Mouse (Mus musculus): ENCODE measurements around the gene B4galt2.

The B4galt2 gene

DNA sequence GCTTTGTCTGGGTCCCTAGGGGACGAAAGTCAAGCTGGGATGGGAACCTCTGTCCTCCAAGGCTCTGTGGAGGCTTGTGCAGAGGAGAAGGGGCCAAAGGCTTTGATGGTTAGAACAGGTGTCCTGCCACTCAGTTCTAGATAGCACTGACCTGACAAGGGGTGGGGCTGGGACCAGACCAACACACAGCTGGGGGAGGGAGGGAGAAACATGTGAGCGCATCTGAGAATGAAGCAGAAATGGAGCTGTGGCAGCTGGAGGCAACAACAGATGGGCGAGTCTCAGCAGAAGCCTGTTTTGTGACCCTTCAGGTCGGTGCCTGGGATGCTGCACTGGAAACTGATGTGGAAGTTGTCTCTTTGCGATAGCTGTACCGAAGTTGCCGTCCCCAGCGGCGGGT is 14.0 kb downstream of the B4galt2 start:
- no peak for DNase-seq (ENCODE audit: low spot score)

DNA sequence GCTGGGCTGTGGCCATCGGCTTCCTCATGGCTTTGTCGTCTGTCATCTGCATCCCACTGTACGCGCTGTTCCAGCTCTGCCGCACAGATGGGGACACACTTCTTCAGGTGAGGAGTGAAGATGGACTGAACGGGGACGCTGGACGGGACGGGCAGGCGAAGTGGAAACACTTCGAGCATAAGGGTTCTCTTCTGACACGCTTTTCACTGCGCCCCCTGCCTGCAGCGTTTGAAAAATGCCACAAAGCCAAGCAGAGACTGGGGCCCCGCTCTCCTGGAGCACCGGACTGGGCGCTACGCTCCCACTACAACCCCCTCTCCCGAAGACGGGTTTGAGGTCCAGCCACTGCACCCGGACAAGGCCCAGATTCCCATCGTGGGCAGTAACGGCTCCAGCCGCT is 15.5 kb downstream of the B4galt2 start:
- DNase-seq (ENCODE audit: low spot score), result peak; percentile 81

DNA sequence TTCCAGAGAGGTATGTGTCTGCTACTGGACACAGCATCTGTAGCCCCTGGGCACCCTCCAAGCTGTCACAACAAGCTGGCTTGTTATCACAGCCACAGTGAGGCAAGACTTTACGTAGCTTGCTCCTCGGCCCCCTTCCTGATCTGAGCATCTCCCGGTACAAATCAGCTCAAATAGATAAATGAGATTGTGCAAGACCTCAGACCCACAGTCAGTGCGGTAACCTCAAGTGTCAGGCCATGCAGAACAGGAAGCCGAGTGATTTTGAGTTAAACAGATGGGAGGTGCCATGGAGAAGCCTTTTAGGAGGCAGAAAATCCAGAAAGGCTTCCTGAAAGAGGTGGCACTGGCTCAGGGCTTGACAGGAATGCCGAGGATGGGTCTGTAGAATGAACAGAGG is 16.3 kb downstream of the B4galt2 start:
- no peak for DNase-seq (ENCODE audit: low spot score)

DNA sequence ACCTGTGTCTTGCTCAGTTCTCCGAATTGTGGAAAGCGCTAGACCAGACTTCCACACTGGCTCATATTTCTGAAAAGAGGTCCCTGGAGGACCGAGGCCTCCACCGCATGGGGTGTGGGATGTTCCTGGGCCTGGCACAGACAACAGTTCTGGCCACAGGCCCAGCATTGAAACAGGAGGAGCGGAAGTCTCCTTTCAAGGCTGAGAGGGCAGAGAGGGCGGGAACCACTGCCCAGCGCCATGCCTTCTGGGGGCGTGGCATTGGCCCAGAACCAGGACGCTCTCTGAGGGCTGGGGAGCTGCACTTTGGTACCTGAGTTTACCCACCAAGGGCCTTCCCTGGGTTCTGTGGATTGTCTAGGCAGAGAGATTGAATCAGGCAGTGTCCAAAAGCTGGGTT is 17.2 kb downstream of the B4galt2 start:
- DNase-seq (ENCODE audit: low spot score), result no peak

DNA sequence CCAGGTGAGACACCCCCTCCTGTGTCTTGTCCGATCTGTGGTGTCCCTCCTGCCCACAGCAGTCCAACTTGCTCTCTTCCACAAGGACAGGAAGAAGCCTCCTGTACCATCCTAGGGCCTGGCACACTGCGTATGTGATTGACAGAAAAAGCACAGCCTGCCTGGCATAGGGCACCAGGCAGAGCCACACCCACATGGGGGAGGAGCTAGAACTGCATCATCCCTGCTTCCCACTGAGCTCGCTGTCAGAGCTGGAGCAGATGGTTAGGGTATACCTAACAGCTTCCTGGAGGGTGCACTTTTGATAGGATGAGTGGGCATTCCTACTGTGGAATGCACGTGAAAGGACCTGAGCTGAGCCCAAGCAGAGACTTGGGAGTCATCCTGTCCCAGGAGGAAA is 20.5 kb downstream of the B4galt2 start:
- DNase-seq (ENCODE audit: low spot score), result peak; percentile 59

DNA sequence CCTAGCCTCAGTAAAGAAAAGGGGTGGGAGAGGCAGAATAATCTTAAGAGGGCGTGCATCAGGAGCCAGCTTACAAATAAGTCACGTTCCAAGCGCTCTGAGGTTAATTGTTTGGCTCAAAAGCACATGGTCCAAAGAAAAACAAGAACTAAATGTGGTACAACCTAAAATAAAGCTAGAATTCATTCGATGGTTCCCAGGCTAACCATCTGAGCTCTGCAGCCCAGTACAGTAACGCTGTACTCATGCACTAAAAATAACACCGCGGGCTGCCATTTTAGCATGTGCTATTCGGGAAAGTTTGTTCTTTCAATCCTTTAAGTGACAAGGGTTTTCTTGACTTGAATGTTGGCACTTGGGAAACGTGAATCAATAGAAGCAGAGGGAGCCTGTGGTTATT is 22.7 kb downstream of the B4galt2 start:
- no peak for DNase-seq (ENCODE audit: low spot score)

DNA sequence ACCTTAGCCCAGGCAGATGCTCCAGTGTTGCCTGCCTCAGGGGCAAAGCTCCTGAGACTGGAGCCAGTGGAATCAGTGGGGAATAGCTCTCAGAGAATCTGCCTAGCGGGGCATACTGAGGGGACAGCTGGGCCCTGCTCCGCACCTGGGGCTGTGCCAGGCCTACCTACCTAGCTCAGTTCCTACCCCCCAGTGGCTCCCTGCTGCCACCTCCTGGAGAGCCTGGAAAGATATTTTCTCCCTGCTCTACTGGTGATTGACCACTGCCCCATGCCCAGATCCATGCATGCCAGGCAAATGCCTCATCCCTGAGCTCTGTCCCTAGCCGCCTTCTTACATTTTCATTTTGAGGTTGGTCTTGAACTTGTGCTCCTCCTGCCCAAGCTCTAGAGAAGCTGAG is 24.5 kb downstream of the B4galt2 start:
- peak; percentile 67 for DNase-seq (ENCODE audit: low spot score)

DNA sequence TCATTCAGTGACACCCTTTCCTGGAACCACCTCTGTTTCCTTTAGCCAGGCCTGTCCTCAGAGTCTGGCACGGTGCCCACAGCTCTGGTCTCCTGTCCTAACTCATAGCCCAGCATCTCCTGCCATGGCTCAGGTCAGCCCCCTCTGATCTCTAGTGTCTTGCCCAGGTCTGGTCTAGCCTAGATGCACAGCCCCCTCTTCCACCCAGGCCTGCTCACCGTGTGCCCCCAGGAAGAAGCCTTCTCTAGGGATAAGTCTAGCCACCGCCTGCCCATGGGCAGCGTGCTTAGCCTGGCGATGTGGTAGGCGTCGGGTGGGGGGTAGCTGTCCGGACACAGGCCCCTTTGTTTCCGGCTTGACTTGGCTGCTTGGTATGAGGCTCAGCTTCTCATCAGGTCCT is 28.1 kb downstream of the B4galt2 start:
- no peak for DNase-seq (ENCODE audit: low spot score)

DNA sequence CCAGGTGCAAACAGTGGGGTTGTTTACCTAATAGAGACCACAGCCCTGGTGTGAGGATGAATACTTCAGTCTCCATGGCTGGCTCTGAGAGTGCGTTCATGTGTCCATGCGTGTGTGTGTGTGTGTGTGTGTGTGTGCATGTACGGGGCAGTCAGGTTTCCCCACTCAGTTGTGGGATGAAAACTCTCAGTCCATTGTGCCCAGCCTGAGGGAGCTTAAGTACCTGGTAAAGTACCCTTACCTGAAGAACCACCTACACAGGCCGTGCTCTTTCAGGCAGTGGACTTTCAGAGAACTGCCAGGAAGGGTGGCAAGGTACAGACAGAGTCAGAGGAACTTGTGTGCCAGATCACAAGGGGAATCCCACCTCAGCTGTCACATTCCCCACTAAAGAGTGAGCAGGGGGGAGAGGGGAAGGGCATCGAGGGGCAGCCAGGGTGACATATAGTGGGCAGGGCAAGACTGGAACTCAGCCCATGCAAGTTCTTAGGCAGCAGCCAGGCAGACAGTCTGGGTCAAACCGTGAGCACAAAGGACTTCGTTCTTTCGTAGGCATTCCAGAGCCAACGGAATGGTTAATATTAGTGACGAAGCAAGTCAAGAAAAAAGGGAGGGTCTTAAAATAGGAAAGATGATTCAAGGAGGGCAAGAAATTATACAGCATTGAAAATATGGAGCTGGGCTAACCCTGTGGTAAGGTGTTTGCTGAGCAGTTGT is 31.0 kb downstream of the B4galt2 start:
- DNase-seq (ENCODE audit: low spot score), result no peak

DNA sequence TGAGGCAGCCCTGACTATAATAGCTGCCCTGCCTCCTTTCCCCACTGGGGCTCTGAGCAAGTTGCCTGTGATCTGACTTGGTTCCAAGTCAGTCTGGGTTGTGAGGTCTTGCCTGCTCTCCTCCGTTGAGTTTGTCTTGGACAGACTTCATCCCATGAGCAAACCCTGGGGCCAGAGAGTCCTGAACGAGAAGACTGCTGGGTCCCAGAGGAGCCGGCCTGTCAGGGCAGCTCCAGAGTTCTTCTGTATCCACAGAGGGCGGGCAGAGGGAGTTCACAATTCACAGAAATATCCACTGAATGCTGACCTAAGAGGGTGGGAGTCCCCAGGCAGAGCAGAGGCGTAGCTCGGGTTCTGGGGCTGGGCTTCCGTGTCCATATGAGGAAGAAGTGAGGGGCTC is 32.4 kb downstream of the B4galt2 start:
- no peak for DNase-seq (ENCODE audit: low spot score)

DNA sequence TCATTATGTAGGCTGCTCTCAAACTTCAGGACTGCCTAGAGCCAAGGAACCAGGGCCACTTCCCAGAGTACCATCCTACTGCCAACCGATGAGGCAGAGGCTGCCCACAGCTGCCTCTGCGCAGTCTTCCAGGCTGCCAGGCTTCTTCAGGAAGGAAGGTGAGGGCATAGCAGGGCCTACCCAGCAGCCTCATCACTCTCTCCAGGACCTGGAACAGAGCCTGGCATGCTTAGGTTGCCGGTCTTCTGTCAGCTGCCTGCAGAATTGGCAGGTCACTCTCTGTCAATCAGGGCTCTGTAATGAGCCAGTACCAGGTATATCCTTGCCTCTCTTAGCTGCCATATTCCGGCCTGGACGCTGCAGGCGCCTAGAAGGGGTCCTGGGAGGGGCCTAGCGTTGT is 33.1 kb downstream of the B4galt2 start:
- DNase-seq (ENCODE audit: low spot score), result no peak

DNA sequence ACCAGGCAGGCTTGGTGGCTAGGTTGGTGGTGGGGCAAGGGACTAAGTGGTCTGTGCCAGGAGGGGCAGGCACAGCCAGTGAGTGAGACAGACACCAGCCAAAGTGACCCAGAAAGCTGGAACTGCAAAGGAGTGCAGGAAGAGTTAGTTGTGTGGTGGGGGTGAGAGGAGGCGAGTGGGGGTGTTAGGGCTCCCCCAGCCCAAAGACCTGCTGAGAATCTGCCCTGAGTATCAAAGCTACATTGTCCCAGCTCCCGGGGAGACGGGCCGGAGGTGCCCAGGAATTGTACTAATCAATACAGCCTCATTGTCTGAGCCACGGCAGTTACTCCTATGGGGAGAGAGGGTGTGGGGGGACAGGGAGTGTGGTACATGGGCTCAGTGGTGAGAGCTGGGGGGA is 33.8 kb downstream of the B4galt2 start:
- no peak for DNase-seq (ENCODE audit: low spot score)

DNA sequence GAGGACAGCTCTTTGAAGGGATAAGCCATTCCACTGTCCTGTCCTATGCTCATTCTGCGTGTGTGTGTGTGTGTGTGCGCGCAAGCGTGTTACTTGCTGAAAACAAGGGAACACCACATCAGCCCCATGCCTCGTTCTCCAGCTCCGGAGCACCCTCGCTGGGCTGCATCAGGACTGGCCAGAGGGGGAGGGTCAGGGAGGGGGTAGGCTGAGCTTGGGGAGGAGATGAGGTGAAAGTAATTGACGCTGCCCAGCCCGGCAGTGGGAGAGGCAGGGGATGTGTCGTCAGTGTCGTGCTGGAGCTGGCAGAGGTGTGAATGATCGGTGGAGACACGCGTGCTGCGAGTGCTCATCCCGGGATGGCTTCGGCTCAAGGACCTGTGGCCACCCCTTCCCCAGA is 34.2 kb downstream of the B4galt2 start:
- peak; percentile 46 for DNase-seq (ENCODE audit: low spot score)

DNA sequence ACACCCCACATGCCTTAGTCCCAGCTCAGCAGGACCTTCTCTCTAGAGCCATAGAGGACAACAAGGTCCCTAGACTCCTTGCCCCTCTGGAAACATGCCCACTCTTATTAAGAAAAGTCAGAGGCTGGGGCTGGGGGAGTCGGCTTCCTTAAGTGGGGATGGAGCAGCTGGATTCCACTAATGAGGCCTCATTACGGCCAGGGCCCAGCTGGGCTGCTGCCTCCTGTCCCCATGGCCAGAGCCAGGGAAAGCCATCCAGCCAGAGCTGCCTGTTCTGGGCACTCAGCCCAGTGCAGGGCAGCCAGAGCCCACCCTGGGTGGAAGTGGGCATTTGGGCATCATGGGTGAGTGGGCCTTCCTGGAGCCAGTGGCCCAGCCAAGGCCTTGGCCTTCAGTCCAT is 36.3 kb downstream of the B4galt2 start:
- peak; percentile 79 for DNase-seq (ENCODE audit: low spot score)

DNA sequence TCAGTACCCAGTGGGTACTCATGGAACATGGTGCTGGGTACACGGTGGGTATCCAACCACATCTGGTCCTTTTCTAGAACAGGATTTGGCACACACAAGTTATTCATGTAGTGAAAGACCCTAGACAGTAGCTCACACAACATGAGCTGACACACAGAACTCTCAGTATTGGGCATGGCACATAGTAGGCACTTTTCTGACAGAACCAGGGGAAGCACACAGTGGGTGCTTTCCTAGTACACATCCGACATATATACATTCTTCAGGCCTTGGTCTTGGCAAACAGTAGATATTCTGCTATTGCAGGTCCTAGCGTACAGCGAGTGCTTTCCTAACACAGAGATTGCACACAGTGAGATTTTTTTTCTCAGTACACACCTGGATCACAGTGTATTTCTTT is 37.0 kb downstream of the B4galt2 start:
- no peak for DNase-seq (ENCODE audit: low spot score)

DNA sequence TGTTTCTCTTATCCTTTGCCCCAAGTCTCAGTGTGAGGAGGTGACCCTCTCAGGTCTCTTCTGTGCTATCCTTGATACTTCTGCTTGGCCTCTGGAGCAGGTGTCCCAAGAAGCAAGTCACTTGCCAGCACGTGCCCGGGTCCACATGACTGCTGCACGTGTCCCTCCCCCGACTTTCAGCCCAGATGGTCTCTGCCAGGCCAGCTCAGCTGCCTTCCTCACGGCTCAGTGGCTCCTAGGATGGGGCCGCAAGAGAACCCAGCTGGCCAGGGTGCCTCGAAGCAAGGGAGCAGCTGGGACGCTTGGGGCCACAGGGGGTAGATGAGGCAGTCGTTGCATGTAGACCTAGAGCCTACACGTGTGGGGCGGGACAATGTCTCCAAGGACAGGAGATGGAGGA is 38.0 kb downstream of the B4galt2 start:
- DNase-seq (ENCODE audit: low spot score), result peak; percentile 38

DNA sequence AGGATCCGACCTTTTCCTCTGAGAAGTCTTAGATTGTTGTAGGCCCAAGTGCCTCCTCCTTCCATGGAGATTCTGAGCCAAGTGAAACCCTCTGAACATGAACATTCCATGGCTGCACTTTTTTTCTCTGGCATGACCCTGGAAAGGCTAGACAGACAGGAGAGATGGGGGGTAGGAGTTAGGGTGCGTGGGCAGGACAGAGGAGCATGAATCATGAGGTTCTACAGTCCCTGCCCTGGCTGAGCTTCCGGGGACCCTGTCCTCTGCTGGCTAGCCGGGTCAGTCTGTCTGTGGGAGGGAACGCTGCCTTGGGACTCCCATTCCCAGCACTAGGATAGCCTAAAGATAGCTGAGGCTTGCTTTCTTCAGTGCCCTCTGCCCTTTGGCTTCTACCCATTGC is 38.8 kb downstream of the B4galt2 start:
- DNase-seq (ENCODE audit: low spot score), result no peak

DNA sequence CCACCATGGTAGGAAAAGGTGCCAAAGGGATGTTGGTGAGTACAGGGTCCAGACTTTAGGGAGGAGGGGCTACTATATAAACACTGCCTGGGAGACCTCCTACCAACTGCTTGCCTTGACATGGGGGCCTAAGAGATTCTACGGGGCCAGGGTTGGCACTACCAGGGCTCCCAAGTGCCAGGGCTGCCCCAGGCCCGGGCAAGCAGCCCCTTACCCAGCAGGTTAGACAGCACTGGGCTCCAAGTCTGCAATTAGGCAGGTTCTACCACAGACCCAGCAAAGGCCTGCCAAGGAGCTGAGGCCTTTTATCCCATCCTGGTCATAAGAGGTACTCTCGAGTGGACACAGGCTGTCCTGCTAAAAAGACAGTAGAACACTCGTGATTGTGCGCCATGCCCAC is 40.2 kb downstream of the B4galt2 start:
- DNase-seq (ENCODE audit: low spot score), result no peak

DNA sequence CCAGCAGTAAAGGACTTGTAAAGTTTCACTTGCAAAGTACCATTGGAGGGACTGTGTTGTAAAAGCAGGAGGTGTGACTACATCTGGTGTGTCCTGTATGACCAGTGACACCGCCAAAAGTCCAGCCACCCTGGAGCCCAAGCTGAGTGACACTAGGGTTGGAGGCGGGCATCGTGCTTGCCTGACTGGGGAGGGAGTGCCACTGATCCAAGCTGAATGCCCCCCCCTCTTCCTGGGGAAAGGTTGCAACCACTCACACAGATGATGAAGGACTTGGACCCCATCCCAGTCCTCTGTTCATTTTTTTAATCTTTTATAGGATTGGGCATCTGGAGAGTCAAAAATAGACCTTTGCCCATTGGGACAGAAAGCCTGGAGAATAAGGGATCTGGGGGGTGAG is 41.7 kb downstream of the B4galt2 start:
- no peak for DNase-seq (ENCODE audit: low spot score)

DNA sequence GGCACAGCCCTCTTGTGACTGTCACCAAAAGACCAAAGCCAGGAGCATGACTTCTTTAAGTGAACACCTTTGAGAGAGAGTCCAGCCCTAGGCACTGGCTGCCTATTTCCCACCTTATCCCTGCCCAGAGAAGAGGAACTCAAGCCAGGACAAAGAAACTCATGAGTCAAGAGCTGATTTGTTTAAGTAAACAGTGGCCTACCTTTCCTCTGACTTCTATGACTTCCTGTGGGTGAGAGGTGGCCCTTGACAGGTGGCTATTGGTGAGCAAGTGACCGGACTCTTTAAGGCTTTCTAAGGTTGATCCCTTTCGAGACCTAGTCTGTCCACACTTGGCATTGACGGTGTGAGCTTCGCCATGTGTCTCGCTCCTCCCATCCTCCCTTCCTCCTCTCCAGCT is 42.5 kb downstream of the B4galt2 start:
- DNase-seq (ENCODE audit: low spot score), result no peak

DNA sequence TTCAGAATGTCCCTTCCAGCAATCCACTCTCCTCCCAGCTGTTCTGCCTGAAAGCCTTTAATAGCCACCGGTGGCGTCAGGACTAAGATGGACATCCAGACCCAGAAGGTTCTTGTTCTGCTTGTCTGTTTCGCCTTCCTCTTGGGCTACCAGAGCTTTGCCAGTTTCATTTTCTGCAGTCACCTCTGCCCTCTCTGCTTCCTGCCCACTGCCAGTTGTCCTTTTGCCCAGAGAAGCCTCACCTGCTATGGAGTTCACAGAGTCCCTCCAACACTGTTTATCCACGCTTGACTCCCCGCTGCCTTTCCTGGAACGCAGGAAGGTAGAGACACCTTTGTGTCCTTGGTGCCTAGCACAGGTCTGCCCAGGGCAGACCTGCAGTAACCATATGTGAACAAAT is 43.9 kb downstream of the B4galt2 start:
- DNase-seq (ENCODE audit: low spot score), result no peak

DNA sequence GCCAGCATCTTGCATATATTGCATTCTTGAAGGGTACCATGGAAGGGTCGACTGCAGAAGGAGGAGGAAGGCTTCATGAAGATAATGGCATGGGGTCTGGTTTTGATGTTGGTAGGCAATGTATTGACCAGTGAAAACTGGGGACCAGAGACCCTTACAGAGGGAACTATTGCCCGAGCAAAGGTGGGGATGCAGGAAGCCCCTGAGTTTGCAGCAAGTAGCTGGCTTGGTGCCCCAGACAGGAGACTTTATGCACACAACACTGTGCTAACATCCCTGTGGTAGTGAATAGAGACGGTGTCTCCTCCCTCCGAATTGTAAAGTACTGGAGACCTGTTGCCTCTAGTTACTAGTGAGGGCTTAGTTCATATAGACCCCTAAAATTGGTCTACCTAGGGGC is 46.0 kb downstream of the B4galt2 start:
- no peak for DNase-seq (ENCODE audit: low spot score)

DNA sequence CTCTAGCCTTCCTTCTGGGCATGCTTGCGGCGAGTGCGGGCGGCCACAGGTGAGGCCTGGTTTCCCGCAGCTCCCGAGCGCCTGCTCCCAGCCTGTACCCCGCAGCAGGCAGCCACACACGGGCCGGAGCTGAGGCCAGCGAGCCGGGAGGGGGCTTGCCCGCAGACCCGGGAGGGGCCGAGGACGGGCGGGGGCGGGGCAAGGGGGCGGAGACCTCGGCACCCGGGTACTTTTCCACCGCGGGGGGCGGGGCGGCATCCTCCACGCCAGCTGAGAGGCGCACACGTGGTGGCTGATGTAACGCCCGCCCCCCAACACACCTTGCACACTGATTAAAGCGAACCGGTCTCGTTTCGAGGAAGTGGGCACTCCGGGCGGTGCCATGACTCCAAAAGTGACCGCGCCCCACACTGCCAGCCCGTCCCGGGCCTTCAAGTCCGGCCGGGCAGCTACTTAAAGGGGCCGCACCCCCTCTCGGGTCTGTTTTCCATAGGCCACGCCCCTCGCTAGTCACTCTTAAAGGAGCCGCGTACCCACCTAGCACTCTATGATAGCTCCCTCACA is 47.0 kb downstream of the B4galt2 start:
- DNase-seq (ENCODE audit: low spot score), result peak; percentile 87

DNA sequence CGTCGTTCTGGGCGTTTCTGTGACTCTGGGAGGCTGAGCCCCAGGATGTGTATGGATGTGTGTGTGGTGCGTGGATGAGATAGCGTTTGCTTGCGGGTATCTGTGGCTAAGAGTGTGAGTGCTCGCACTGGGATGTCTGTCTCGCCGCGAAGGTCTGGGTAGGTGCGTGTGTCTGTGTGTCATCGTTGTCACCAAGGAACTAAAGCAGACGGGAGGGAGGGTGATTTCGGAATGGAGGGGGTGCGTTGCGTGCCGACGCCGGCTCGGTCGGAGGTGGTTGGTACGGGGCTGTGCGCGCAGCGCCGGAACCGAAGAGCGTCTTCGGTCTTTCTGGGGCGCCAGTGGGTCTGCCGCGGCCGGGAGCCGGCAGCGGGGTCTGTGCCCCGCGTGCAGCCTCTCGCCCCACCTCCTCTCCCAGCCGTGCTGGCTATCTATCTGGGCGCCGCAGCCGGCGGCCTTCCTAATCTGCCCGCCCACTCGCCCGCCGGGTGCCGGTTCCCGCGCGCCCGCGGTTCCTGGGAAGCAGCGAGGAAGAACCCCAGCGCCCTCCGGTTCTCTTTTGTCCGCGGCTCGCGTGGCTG is 47.7 kb downstream of the B4galt2 start:
- peak; percentile 55 for DNase-seq (ENCODE audit: low spot score)

Measured in retina, embryonic 14.5 days (tissue).